Mouse (Mus musculus): Measurements from ENCODE around the gene Usp12.
"Not testable (repeated sequence)": the region's sequence is repeated elsewhere in the genome, so short reads cannot be mapped to it uniquely, and the experiment has no call there.

DNA sequence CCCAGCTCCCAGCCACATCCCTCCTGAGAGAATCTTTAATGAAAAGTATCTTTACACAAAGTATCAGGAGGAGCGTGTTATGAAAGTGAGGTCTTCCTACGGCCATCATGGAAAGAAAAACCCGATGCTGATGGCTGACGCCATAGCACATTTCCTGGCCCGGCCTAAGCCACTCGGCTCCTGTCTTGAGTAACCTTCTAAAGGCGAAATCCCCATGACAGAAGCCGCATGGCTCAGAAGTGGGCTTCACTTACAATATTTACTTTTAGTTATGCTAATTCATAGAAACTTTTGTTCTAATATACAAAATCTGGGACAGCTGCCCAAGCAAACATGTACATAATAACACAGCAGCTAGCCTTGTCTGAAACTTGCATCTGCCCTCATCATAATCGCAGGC is 59.8 kb downstream of the Usp12 start:
- TF ChIP-seq CTCF (conservative IDR thresholded peaks at IDR 0.05; ENCODE audit: low read length); POU5F1 (IDR thresholded peaks at IDR 0.05; ENCODE audit: borderline replicate concordance, low read length); NANOG (IDR thresholded peaks at IDR 0.05; ENCODE audit: borderline replicate concordance, low read length): not testable (repeated sequence)
